Mouse (Mus musculus) embryonic facial prominence, embryonic 11.5 days (tissue): ENCODE data around the gene Ccdc34. TPM values are rescaled to one million over a fixed set of nuclear protein-coding genes. Genes with fewer than 3 reads are reported as not detected.

Experiments used
- ATAC-seq: fragments of 200-750 bp; cut with Nextera tagmentation; replicated peaks from 2 replicates; pipeline ENCODE4 v1.8.0; 2017; ENCODE audit warnings: low read depth; ENCODE audit not compliant: insufficient number of reproducible peaks, low FRiP score, low TSS enrichment
- DNase-seq: peaks from one replicate; pipeline ENCODE4 v3.0.0-alpha.2; 2015; ENCODE audit warnings: low spot score
- H3K27ac ChIP-seq: fragments of 300-500 bp; sonication (generic); replicated peaks from 2 replicates; pipeline ENCODE4 v1.5.1; 2014; ENCODE audit warnings: mild to moderate bottlenecking, low read depth, low read length, control low read depth
- H3K27me3 ChIP-seq: fragments of 300-500 bp; sonication (generic); 2 replicates; pipeline ENCODE4 v1.6.1; 2014; ENCODE audit warnings: mild to moderate bottlenecking, low read length, moderate library complexity, mixed read lengths; ENCODE audit not compliant: control insufficient read depth, insufficient read depth
- H3K36me3 ChIP-seq: fragments of 300-500 bp; sonication (generic); replicated peaks from 2 replicates; pipeline ENCODE4 v1.6.1; 2014; ENCODE audit warnings: low read depth, mild to moderate bottlenecking, low read length, moderate library complexity, mixed read lengths; ENCODE audit not compliant: control insufficient read depth, insufficient read depth
- H3K4me1 ChIP-seq: fragments of 300-500 bp; sonication (generic); 2 replicates; pipeline ENCODE4 v1.6.1; 2014; ENCODE audit warnings: low read length, mixed read lengths; ENCODE audit not compliant: control insufficient read depth, insufficient read depth
- H3K4me2 ChIP-seq: fragments of 300-500 bp; sonication (generic); 2 replicates; pipeline ENCODE4 v1.6.1; 2014; ENCODE audit warnings: low read depth, mild to moderate bottlenecking, control low read depth, low read length, moderate library complexity
- H3K4me3 ChIP-seq: fragments of 300-500 bp; sonication (generic); 2 replicates; pipeline ENCODE4 v1.5.1; 2014; ENCODE audit warnings: low read depth, low read length, control low read depth
- H3K9ac ChIP-seq: fragments of 300-500 bp; sonication (generic); replicated peaks from 2 replicates; pipeline ENCODE4 v1.6.1; 2014; ENCODE audit warnings: mild to moderate bottlenecking, control low read depth, low read length
- H3K9me3 ChIP-seq: fragments of 300-500 bp; sonication (generic); replicated peaks from 2 replicates; pipeline ENCODE4 v1.6.1; 2016; ENCODE audit warnings: mild to moderate bottlenecking, low read length, inconsistent platforms, mixed read lengths; ENCODE audit not compliant: control insufficient read depth
- WGBS: fragments of 180-500 bp; shearing (Covaris S2); extraction: QIAGEN DNeasy Blood & Tissue Kit; methylation state at CpG from one replicate; pipeline ENCODE4 v1.1.7; 2014; 5-methylcytosine and 5-hydroxymethylcytosine counted together
- polyA plus RNA-seq: library from polyadenylated mRNA; unstranded; fragments of >200 nt; fragmentation: Nextera tagmentation; extraction: Ambion mirVana; gene quantifications from 2 replicates; pipeline ENCODE4 v1.2.1, GENCODE M21; 2014

Ccdc34 gene
- polyA plus RNA-seq, 1 experiment from 2014 or later: 66.1 TPM

GRCm38 (mm10) chr2:110188696-110189397 is 171.2 kb downstream of the Ccdc34 start:
- WGBS: 84% methylated on average over 4 of the region's 4 CpGs
- H3K36me3 ChIP-seq: no peaks in the 10 kb centered on the region
- H3K9ac ChIP-seq: no peak overlapping the region
- no peaks in the 10 kb centered on the region for H3K27me3 ChIP-seq
- H3K4me2 ChIP-seq: no peak overlapping the region
- H3K4me3 ChIP-seq: no peak overlapping the region
- DNase-seq (no peak), ATAC-seq (no peak)
- no peaks in the 10 kb centered on the region for H3K9me3 ChIP-seq
- no peak overlapping the region for H3K27ac ChIP-seq
- H3K4me1 ChIP-seq: no peaks in the 10 kb centered on the region

GRCm38 (mm10) chr2:110190416-110190815 is 172.8 kb downstream of the Ccdc34 start:
- no peak overlapping the region for H3K4me3 ChIP-seq
- H3K9ac ChIP-seq: no peak overlapping the region
- no peaks in the 10 kb centered on the region for H3K4me1 ChIP-seq
- DNase-seq (no peak), ATAC-seq (no peak)
- H3K9me3 ChIP-seq: no peaks in the 10 kb centered on the region
- WGBS: 88% methylated on average over 2 of the region's 2 CpGs
- H3K4me2 ChIP-seq: no peak overlapping the region
- no peaks in the 10 kb centered on the region for H3K27me3 ChIP-seq
- no peak overlapping the region for H3K27ac ChIP-seq
- H3K36me3 ChIP-seq: no peaks in the 10 kb centered on the region

DNA sequence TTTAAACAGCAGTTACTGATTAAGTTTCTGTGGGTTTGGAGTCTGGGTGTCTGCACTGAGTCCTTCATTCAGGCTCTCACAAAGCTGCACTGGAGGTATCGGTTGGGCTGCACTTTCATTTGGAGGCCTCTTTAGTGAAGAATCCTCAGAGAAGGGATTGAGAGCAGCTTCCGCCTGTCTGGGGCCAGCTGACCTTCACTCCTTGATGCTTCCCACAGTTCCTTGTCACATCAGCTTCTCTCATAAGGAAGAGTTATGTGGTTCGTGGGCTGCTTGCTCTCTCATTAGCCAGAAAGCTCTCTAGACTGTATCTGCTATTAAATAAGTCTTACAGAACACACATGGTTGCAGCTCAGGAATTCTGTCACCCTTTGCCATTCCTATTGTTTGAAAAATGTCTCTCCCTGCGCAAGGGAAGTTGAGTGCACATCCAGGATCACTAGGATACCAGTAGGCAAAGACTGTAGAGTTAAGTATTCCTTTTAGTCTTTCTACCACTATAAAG is 173.6 kb downstream of the Ccdc34 start:
- WGBS: 65% methylated on average over 4 of the region's 4 CpGs
- Histone ChIP-seq H3K9me3 (no peaks in the 10 kb centered on the region), H3K4me1 (no peaks in the 10 kb centered on the region), H3K27me3 (no peaks in the 10 kb centered on the region), H3K4me3 (no peak overlapping the region), H3K9ac (no peak overlapping the region), H3K27ac (no peak overlapping the region), H3K4me2 (no peak overlapping the region), H3K36me3 (no peaks in the 10 kb centered on the region)
- ATAC-seq (no peak), DNase-seq (no peak)

DNA sequence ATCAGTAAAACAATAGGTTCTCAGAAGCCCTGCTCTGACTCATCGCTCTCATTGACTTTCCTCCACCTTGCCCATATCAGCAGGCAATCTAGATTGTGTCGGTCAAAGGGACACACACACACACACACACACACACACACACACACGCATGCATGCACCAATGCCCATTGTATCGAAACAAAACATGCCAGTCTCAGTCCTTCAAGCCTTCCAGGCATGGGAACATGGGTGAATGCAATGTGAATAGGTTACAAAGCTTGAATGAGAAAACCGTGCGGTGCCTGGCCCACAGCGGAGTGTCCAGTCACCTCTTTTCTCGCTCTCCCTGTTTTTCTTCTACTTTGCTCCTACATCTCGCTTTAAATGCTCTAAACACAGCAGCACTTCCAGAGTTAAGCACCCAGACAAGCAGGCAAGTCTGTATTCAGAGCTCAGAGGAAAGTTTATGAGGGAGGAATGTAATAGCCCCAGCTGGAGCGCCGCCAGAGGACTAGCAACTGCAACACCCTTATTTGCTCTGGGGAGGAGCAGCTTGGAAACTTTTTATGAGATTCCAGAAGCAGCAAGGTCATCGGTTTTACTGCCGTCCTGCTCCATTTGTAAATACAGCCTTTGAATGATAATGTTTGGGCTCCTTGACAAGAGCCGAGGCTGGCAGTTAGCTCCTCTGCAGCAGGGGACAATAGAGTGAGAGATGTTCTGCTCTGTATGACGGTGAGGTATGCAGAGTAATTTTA is 174.5 kb downstream of the Ccdc34 start:
- 45% methylated on average over 15 of the region's 15 CpGs for WGBS
- Histone ChIP-seq H3K27ac (no peak overlapping the region), H3K4me1 (no peaks in the 10 kb centered on the region), H3K9ac (no peak overlapping the region), H3K9me3 (no peaks in the 10 kb centered on the region), H3K4me2 (no peak overlapping the region), H3K4me3 (no peak overlapping the region), H3K27me3 (no peaks in the 10 kb centered on the region), H3K36me3 (no peaks in the 10 kb centered on the region)
- ATAC-seq (peak; percentile 27; the same call in 1 of the 2 replicates), DNase-seq (peak; percentile 34)

GRCm38 (mm10) chr2:110192702-110193312 is 175.2 kb downstream of the Ccdc34 start:
- no peak overlapping the region for H3K4me2 ChIP-seq
- H3K4me3 ChIP-seq: no peak overlapping the region
- H3K9ac ChIP-seq: no peak overlapping the region
- H3K9me3 ChIP-seq: no peaks in the 10 kb centered on the region
- H3K27ac ChIP-seq: no peak overlapping the region
- no peaks in the 10 kb centered on the region for H3K4me1 ChIP-seq
- H3K27me3 ChIP-seq: no peaks in the 10 kb centered on the region
- WGBS: 37% methylated on average over 3 of the region's 3 CpGs
- peak; percentile 55 for DNase-seq
- no peaks in the 10 kb centered on the region for H3K36me3 ChIP-seq
- ATAC-seq: peak; percentile 73

DNA sequence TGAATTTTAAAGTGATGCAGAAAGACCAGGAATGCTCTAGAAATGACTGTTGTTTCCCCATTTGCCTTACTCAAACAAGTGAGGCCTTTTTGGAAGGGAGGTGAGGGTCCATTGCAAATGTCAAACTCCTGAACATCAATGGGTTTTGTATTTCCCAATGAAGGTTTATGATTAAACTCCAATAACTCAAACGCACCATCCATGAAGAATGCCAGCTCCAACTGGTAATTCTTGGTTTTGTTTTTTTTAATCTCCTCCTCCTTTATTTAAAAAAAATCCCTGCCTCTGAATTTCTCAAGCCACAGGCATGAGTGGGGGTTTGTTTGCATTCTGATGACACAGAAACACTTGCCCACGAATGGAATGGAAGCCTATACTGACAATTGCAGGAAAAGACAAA is 178.9 kb downstream of the Ccdc34 start:
- no peak overlapping the region for H3K4me2 ChIP-seq

DNA sequence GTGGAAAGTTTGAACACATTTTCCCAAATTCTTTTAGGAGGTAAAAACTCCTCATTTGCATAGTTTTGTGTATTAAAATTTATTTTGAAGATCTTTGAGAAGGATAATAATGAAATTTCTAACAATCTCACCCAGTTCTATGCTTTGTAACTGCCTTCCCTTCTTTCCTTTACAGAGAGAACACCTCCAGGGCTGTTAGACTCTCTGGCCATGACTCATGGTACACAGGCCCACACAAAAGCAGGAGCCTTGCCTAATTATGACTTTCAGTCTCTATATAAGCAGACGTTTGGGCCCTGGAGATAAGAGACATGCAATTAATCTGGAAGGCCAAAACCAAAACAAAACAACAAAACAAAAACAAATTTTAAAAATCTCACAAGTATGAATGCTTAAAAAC is 182.0 kb downstream of the Ccdc34 start:
- no peak for DNase-seq
- no peak overlapping the region for H3K9ac ChIP-seq
- H3K4me1 ChIP-seq: no peaks in the 10 kb centered on the region
- no peak overlapping the region for H3K4me2 ChIP-seq
- no peak overlapping the region for H3K27ac ChIP-seq
- no peaks in the 10 kb centered on the region for H3K36me3 ChIP-seq
- no peaks in the 10 kb centered on the region for H3K27me3 ChIP-seq
- no peak for ATAC-seq
- 57% methylated on average over 1 of the region's 1 CpGs for WGBS
- no peak overlapping the region for H3K4me3 ChIP-seq
- no peaks in the 10 kb centered on the region for H3K9me3 ChIP-seq

More for the DNA sequence above, 178.9 kb downstream of the Ccdc34 start:
- H3K9ac ChIP-seq: no peak overlapping the region
- no peak overlapping the region for H3K27ac ChIP-seq
- DNase-seq (no peak), ATAC-seq (no peak)
- H3K4me3 ChIP-seq: no peak overlapping the region
- H3K36me3 ChIP-seq: no peaks in the 10 kb centered on the region
- H3K4me1 ChIP-seq: no peaks in the 10 kb centered on the region
- H3K27me3 ChIP-seq: no peaks in the 10 kb centered on the region
- H3K9me3 ChIP-seq: no peaks in the 10 kb centered on the region
- 83% methylated on average over 2 of the region's 2 CpGs for WGBS

DNA sequence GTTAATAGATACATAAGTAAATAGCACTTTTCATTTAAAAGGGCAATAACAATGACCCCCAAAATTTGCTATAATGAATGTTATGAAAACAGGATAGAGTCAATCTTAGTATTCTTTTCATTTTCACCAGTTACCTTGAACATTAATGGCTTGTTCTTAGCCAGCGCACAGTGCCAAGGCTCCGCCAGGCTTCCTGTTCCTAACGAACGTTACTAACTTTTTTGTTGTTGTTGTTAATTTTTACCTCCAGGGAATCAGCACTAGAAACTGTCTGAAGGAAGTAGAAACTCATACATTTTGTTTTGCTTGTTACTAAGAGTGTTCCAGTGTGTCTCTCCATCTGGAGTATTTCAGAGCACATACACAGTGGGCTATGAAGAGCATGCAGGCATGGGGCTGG is 184.2 kb downstream of the Ccdc34 start:
- 75% methylated on average over 4 of the region's 4 CpGs for WGBS
- H3K4me3 ChIP-seq: no peak overlapping the region
- no peaks in the 10 kb centered on the region for H3K27me3 ChIP-seq
- no peaks in the 10 kb centered on the region for H3K9me3 ChIP-seq
- H3K4me2 ChIP-seq: no peak overlapping the region
- H3K27ac ChIP-seq: no peak overlapping the region
- no peak overlapping the region for H3K9ac ChIP-seq
- no peaks in the 10 kb centered on the region for H3K36me3 ChIP-seq
- DNase-seq (no peak), ATAC-seq (no peak)
- no peaks in the 10 kb centered on the region for H3K4me1 ChIP-seq
